Mouse (Mus musculus): ENCODE data around the gene Trmt112. TPM values are rescaled to one million over a fixed set of nuclear protein-coding genes. Genes with fewer than 3 reads are reported as not detected.
A peak's percentile ranks its signal among the peaks of the same experiment; 100 is the strongest.

Gene Trmt112
- polyA plus RNA-seq, 1 experiment from 2014 or later, result 147 TPM

DNA sequence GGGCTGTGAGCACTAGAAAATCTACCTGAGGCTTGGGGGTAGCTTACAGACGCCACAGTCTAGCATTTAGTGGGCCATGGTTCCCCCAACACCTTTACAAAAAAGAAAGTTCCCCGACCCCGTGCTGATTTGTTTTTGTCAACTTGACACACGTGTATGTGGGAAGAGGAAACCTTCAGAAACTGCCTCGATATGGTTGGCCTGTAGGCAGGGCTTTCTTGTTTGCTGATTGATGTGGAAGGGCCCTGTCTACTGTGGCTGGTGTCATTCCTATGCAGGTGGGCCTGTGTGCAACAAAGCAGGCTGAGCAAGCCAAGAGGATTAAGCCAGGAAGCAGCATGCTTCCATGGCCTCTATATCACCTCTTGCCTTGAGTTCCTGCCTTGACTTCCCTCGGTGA is 3.5 kb downstream of the Trmt112 start:
- DNase-seq (ENCODE audit: low spot score) (no peak), ATAC-seq (ENCODE audit: low FRiP score) (no peak)
- no peak overlapping the region for H3K9ac ChIP-seq (ENCODE audit: low read depth, low read length)
- no peak overlapping the region for H3K4me3 ChIP-seq (ENCODE audit: low read depth, low read length)
- WGBS, result 89% methylated on average over 6 of the region's 6 CpGs
- H3K4me2 ChIP-seq (replicated peaks; ENCODE audit: low read depth, low read length), result no peak overlapping the region
- peaks cover 9% of the 10 kb centered on the region for H3K4me1 ChIP-seq (replicated peaks; ENCODE audit: control insufficient read depth, insufficient read depth, low read length)
- H3K36me3 ChIP-seq (ENCODE audit: control insufficient read depth, insufficient read depth, low read length), result peaks cover 8% of the 10 kb centered on the region; the same call in 1 of the 2 replicates
- no peak overlapping the region for H3K27ac ChIP-seq (ENCODE audit: low read depth, low read length)
- H3K9me3 ChIP-seq (ENCODE audit: control insufficient read depth, low read length), result no peaks in the 10 kb centered on the region
- H3K27me3 ChIP-seq (ENCODE audit: control insufficient read depth, insufficient read depth, low read length), result no peaks in the 10 kb centered on the region

DNA sequence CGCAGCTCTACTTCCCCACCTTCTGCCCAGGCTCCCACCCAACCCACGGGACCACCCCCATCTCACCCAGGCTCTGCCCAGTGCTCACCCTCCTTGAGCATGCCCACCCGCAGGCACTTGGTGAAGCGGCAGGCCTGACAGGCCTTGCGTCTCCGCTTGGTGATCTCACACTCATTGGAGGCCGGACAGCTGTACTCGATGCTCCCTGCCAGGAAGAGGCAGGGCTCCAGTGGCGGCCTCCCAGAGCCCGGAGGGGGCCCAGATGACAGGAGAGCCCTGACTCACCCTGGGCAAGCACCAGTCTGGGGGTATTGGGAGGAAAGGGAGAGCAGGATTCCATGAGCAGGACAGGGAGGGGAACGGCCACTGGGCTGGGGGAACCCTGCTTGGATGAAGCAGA is 4.5 kb downstream of the Trmt112 start:
- ATAC-seq (ENCODE audit: low FRiP score) (no peak), DNase-seq (ENCODE audit: low spot score) (no peak)
- Histone ChIP-seq H3K27me3 (ENCODE audit: control insufficient read depth, insufficient read depth, low read length) (no peaks in the 10 kb centered on the region), H3K4me3 (ENCODE audit: low read depth, low read length) (no peak overlapping the region), H3K27ac (ENCODE audit: low read depth, low read length) (no peak overlapping the region), H3K36me3 (ENCODE audit: control insufficient read depth, insufficient read depth, low read length) (peaks cover 8% of the 10 kb centered on the region; the same call in 1 of the 2 replicates), H3K4me2 (replicated peaks; ENCODE audit: low read depth, low read length) (no peak overlapping the region), H3K4me1 (replicated peaks; ENCODE audit: control insufficient read depth, insufficient read depth, low read length) (peaks cover 2% of the 10 kb centered on the region), H3K9ac (ENCODE audit: low read depth, low read length) (no peak overlapping the region), H3K9me3 (ENCODE audit: control insufficient read depth, low read length) (no peaks in the 10 kb centered on the region)
- 80% methylated on average over 11 of the region's 11 CpGs for WGBS

GRCm38 (mm10) chr19:6914540-6914939 is 5.0 kb downstream of the Trmt112 start:
- H3K36me3 ChIP-seq (ENCODE audit: control insufficient read depth, insufficient read depth, low read length), result peaks cover 8% of the 10 kb centered on the region; the same call in 1 of the 2 replicates
- no peak overlapping the region for H3K27ac ChIP-seq (ENCODE audit: low read depth, low read length)
- ATAC-seq (ENCODE audit: low FRiP score), result no peak
- no peaks in the 10 kb centered on the region for H3K9me3 ChIP-seq (ENCODE audit: control insufficient read depth, low read length)
- no peak for DNase-seq (ENCODE audit: low spot score)
- H3K4me3 ChIP-seq (ENCODE audit: low read depth, low read length), result no peak overlapping the region
- H3K4me1 ChIP-seq (replicated peaks; ENCODE audit: control insufficient read depth, insufficient read depth, low read length), result peaks cover 2% of the 10 kb centered on the region; the same call in 1 of the 2 replicates
- WGBS, result 93% methylated on average over 9 of the region's 9 CpGs
- no peak overlapping the region for H3K9ac ChIP-seq (ENCODE audit: low read depth, low read length)
- H3K4me2 ChIP-seq (replicated peaks; ENCODE audit: low read depth, low read length), result no peak overlapping the region
- no peaks in the 10 kb centered on the region for H3K27me3 ChIP-seq (ENCODE audit: control insufficient read depth, insufficient read depth, low read length)

GRCm38 (mm10) chr19:6915276-6915675 is 5.8 kb downstream of the Trmt112 start:
- 87% methylated on average over 4 of the region's 4 CpGs for WGBS
- DNase-seq (ENCODE audit: low spot score) (no peak), ATAC-seq (ENCODE audit: low FRiP score) (no peak)
- Histone ChIP-seq H3K9ac (ENCODE audit: low read depth, low read length) (no peak overlapping the region), H3K4me2 (replicated peaks; ENCODE audit: low read depth, low read length) (no peak overlapping the region), H3K27ac (ENCODE audit: low read depth, low read length) (no peak overlapping the region), H3K36me3 (ENCODE audit: control insufficient read depth, insufficient read depth, low read length) (peaks cover 8% of the 10 kb centered on the region; the same call in 1 of the 2 replicates), H3K4me3 (ENCODE audit: low read depth, low read length) (no peak overlapping the region), H3K4me1 (replicated peaks; ENCODE audit: control insufficient read depth, insufficient read depth, low read length) (peaks cover 5% of the 10 kb centered on the region), H3K9me3 (ENCODE audit: control insufficient read depth, low read length) (no peaks in the 10 kb centered on the region), H3K27me3 (ENCODE audit: control insufficient read depth, insufficient read depth, low read length) (no peaks in the 10 kb centered on the region)

DNA sequence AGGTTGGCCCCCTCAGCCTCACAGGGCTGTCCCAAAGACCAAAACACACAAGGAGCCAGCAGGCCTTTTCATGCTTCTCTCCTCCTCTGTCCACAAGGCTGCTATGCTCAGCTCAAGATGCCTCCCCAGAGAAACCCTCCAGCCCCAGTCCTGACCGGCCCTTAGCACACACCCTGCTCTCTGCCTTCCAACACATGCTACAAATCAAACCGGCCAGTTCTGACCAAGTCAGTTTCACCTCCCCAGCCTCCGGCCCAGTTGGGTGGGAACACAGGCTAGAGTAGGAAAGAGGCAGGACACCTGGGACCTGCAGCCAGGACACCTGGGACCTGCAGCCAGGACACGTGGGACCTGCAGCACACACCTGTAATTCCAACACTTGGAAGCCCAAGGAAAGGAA is 7.0 kb downstream of the Trmt112 start:
- no peaks in the 10 kb centered on the region for H3K27me3 ChIP-seq (ENCODE audit: control insufficient read depth, insufficient read depth, low read length)
- H3K27ac ChIP-seq (ENCODE audit: low read depth, low read length), result no peak overlapping the region
- 90% methylated on average over 4 of the region's 4 CpGs for WGBS
- no peak overlapping the region for H3K4me2 ChIP-seq (replicated peaks; ENCODE audit: low read depth, low read length)
- no peak overlapping the region for H3K4me3 ChIP-seq (ENCODE audit: low read depth, low read length)
- H3K9me3 ChIP-seq (ENCODE audit: control insufficient read depth, low read length), result no peaks in the 10 kb centered on the region
- no peak for DNase-seq (ENCODE audit: low spot score)
- no peak for ATAC-seq (ENCODE audit: low FRiP score)
- peaks cover 5% of the 10 kb centered on the region; the same call in 1 of the 2 replicates for H3K4me1 ChIP-seq (replicated peaks; ENCODE audit: control insufficient read depth, insufficient read depth, low read length)
- peaks cover 8% of the 10 kb centered on the region; the same call in 1 of the 2 replicates for H3K36me3 ChIP-seq (ENCODE audit: control insufficient read depth, insufficient read depth, low read length)
- H3K9ac ChIP-seq (ENCODE audit: low read depth, low read length), result no peak overlapping the region

DNA sequence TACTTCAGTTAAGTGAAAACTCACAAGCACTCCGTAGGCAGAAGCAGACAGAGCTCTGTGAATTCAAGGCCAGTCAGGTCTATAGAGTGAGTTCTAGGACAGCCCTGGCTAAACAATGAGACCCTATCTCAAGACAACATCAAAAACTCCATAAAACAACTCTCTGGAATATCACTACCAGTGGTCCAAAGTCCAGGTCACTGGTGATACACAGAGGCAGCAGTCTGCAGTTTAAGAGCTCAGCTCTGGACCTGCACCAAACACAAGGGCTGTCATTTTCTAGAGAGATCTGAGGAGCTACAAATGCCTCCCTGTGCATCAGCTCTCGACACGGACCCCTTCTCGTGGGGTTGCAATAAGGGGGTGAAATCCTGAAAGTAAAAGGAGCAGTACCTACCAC is 8.8 kb downstream of the Trmt112 start:
- 98% methylated on average over 4 of the region's 4 CpGs for WGBS
- H3K4me2 ChIP-seq (replicated peaks; ENCODE audit: low read depth, low read length), result no peak overlapping the region
- no peak overlapping the region for H3K27ac ChIP-seq (ENCODE audit: low read depth, low read length)
- H3K4me3 ChIP-seq (ENCODE audit: low read depth, low read length), result no peak overlapping the region
- peaks cover 7% of the 10 kb centered on the region for H3K27me3 ChIP-seq (ENCODE audit: control insufficient read depth, insufficient read depth, low read length)
- no peak for ATAC-seq (ENCODE audit: low FRiP score)
- peaks cover 3% of the 10 kb centered on the region; the same call in 1 of the 2 replicates for H3K36me3 ChIP-seq (ENCODE audit: control insufficient read depth, insufficient read depth, low read length)
- peaks cover 5% of the 10 kb centered on the region; the same call in 1 of the 2 replicates for H3K4me1 ChIP-seq (replicated peaks; ENCODE audit: control insufficient read depth, insufficient read depth, low read length)
- DNase-seq (ENCODE audit: low spot score), result no peak
- H3K9me3 ChIP-seq (ENCODE audit: control insufficient read depth, low read length), result no peaks in the 10 kb centered on the region
- H3K9ac ChIP-seq (ENCODE audit: low read depth, low read length), result no peak overlapping the region

DNA sequence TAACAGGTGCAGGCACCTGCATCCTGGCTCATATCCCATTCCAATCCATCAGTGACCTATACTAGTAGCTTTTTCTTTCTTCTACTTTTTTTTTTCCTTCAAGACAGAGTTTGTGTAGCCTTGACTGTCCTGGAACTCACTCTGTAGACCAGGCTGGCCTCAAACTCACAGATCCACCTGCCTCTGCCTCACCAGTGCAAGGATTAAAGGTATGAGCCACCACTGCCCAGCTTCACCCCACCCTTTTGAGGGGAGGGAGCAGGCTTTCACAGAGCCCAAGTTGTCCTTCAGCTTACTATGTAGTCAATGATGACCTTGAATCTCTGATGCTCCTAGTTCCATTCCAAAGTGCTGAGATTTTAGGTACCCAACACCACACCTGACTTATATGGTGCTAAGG is 9.9 kb downstream of the Trmt112 start:
- Histone ChIP-seq H3K9me3 (ENCODE audit: control insufficient read depth, low read length) (no peaks in the 10 kb centered on the region), H3K9ac (ENCODE audit: low read depth, low read length) (no peak overlapping the region), H3K36me3 (ENCODE audit: control insufficient read depth, insufficient read depth, low read length) (no peaks in the 10 kb centered on the region), H3K4me1 (replicated peaks; ENCODE audit: control insufficient read depth, insufficient read depth, low read length) (peaks cover 5% of the 10 kb centered on the region; the same call in 1 of the 2 replicates), H3K4me2 (replicated peaks; ENCODE audit: low read depth, low read length) (no peak overlapping the region), H3K4me3 (ENCODE audit: low read depth, low read length) (no peak overlapping the region), H3K27ac (ENCODE audit: low read depth, low read length) (no peak overlapping the region), H3K27me3 (ENCODE audit: control insufficient read depth, insufficient read depth, low read length) (peaks cover 17% of the 10 kb centered on the region)
- DNase-seq (ENCODE audit: low spot score) (no peak), ATAC-seq (ENCODE audit: low FRiP score) (no peak)

DNA sequence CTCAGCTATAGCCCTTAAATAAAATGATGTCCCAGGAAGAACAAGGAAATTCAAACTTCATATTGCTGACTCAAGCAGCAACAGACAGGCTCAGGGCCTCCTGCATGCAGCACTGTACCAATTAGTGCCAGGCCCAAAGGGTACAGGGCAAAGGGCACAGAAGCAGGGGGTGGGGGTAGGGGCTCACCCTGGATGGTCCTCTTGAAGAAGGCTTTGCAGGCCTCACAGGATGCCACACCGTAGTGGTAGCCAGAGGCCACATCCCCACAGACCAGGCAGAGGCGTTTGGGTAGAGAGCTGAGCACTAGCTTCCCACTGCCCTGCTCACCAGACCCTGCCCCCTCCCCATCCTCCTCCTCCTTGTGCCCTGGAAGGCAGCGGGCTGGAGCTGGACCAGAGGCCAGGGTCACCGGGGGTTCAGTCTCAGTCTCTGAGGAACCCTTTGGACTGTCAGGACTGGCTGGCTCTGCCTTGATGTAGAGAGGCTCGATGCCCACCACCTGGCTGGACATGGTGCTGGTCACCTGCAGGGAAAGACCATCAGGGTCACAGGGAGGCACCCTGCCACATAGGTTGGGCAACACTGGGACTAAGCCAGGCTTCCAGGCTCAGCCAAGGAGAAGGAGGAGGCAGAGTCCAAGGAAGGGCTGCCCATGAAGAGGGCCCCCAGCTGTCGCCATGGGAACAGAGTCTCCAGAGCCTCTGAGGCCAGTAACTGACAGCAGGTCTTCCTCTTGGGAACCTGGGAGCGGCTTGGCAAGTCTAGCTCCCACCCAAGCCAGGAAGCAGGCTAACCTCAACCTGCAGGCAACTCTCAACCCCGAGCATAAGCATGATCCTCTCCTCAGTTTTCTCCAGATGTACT is 10.6 kb downstream of the Trmt112 start:
- Histone ChIP-seq H3K27ac (ENCODE audit: low read depth, low read length) (0 out of 2 replicates have a peak overlapping the region, but pooled peaks have one; percentile 11), H3K9me3 (ENCODE audit: control insufficient read depth, low read length) (no peaks in the 10 kb centered on the region), H3K4me1 (replicated peaks; ENCODE audit: control insufficient read depth, insufficient read depth, low read length) (peaks cover 8% of the 10 kb centered on the region; the same call in 1 of the 2 replicates), H3K4me3 (ENCODE audit: low read depth, low read length) (peak overlapping the region; percentile 71), H3K4me2 (replicated peaks; ENCODE audit: low read depth, low read length) (peak overlapping the region; percentile 93), H3K36me3 (ENCODE audit: control insufficient read depth, insufficient read depth, low read length) (no peaks in the 10 kb centered on the region), H3K27me3 (ENCODE audit: control insufficient read depth, insufficient read depth, low read length) (peaks cover 24% of the 10 kb centered on the region), H3K9ac (ENCODE audit: low read depth, low read length) (peak overlapping the region; percentile 88; the same call in 1 of the 2 replicates)
- DNase-seq (ENCODE audit: low spot score) (peak; percentile 44), ATAC-seq (ENCODE audit: low FRiP score) (no peak)
- 47% methylated on average over 7 of the region's 8 CpGs for WGBS

Data from hindbrain, embryonic 11.5 days (tissue).